Mouse (Mus musculus) bone marrow, adult 2 months (tissue): Measurements from ENCODE around the gene Tmcc2.

Experiments
- CTCF ChIP-seq: fragments of 200-500 bp; IDR thresholded peaks from 2 replicates; pipeline ENCODE4 v1.5.1; 2011; ENCODE audit warnings: low read length, control low read depth; ENCODE audit not compliant: control insufficient read depth, insufficient read depth
- POLR2A ChIP-seq: fragments of 200-500 bp; IDR thresholded peaks from 2 replicates; pipeline ENCODE4 v1.6.1; 2011; ENCODE audit warnings: low read depth, mild to moderate bottlenecking, control low read depth, low read length, borderline replicate concordance; ENCODE audit not compliant: control insufficient read depth

DNA sequence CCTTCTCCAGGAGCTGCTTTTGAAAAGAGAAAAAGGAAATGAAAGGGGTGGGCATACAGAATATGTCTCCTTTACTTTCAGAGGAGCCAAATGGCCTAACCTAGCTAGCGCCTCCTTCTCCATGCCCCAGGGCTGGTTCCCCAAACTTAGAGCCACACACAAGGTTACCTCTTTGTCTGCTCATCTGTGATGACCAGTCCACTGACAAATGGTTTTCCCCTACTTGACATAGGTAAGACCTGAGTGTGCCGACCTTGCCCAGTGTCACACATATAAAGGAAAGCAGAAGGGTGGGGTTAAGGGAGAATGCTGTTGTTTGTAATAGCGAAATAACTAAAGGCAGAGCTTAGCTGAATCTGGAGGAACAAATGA lies 16.2 kb downstream of the Tmcc2 start:
- TF ChIP-seq CTCF (no peak), POLR2A (no peak)
